Mouse (Mus musculus): Measurements from ENCODE around the gene Dst.

Dst gene

GRCm38 (mm10) chr1:33980420-33980819 lies 72.4 kb downstream of the Dst start:
- DNase-seq (ENCODE audit: low read depth, low spot score) = no peak

GRCm38 (mm10) chr1:33989643-33990042 lies 81.6 kb downstream of the Dst start:
- no peak for DNase-seq (ENCODE audit: low read depth, low spot score)

GRCm38 (mm10) chr1:33991067-33991466 lies 83.0 kb downstream of the Dst start:
- DNase-seq (ENCODE audit: low read depth, low spot score) = no peak

GRCm38 (mm10) chr1:33992810-33993209 lies 84.8 kb downstream of the Dst start:
- DNase-seq (ENCODE audit: low read depth, low spot score) = no peak

GRCm38 (mm10) chr1:33994201-33994600 lies 86.2 kb downstream of the Dst start:
- no peak for DNase-seq (ENCODE audit: low read depth, low spot score)

- no peak for DNase-seq (ENCODE audit: low read depth, low spot score)
Measured at GRCm38 (mm10) chr1:33995386-33995785, 87.4 kb downstream of the Dst start.

- DNase-seq (ENCODE audit: low read depth, low spot score) = no peak
Measured at GRCm38 (mm10) chr1:33996105-33996887, 88.3 kb downstream of the Dst start.

GRCm38 (mm10) chr1:34002321-34002720 lies 94.3 kb downstream of the Dst start:
- DNase-seq (ENCODE audit: low read depth, low spot score) = no peak

- no peak for DNase-seq (ENCODE audit: low read depth, low spot score)
Measured at GRCm38 (mm10) chr1:34002970-34003369, 94.9 kb downstream of the Dst start.

- DNase-seq (ENCODE audit: low read depth, low spot score) = no peak
Measured at GRCm38 (mm10) chr1:34005238-34005725, 97.3 kb downstream of the Dst start.

GRCm38 (mm10) chr1:34005726-34006638 lies 98.0 kb downstream of the Dst start:
- DNase-seq (ENCODE audit: low read depth, low spot score) = no peak

- DNase-seq (ENCODE audit: low read depth, low spot score) = no peak
Measured at GRCm38 (mm10) chr1:34006828-34007361, 98.9 kb downstream of the Dst start.

- no peak for DNase-seq (ENCODE audit: low read depth, low spot score)
Measured at GRCm38 (mm10) chr1:34007379-34007778, 99.4 kb downstream of the Dst start.

- no peak for DNase-seq (ENCODE audit: low read depth, low spot score)
Measured at GRCm38 (mm10) chr1:34011051-34011677, 103.1 kb downstream of the Dst start.

- DNase-seq (ENCODE audit: low read depth, low spot score) = no peak
Measured at GRCm38 (mm10) chr1:34011821-34012271, 103.8 kb downstream of the Dst start.

- DNase-seq (ENCODE audit: low read depth, low spot score) = no peak
Measured at GRCm38 (mm10) chr1:34013490-34013889, 105.5 kb downstream of the Dst start.

GRCm38 (mm10) chr1:34016780-34017179 lies 108.8 kb downstream of the Dst start:
- DNase-seq (ENCODE audit: low read depth, low spot score) = no peak

- DNase-seq (ENCODE audit: low read depth, low spot score) = no peak
Measured at GRCm38 (mm10) chr1:34017323-34017722, 109.3 kb downstream of the Dst start.

- DNase-seq (ENCODE audit: low read depth, low spot score) = no peak
Measured at GRCm38 (mm10) chr1:34020599-34020998, 112.6 kb downstream of the Dst start.

GRCm38 (mm10) chr1:34021574-34021973 lies 113.5 kb downstream of the Dst start:
- no peak for DNase-seq (ENCODE audit: low read depth, low spot score)

- no peak for DNase-seq (ENCODE audit: low read depth, low spot score)
Measured at GRCm38 (mm10) chr1:34023154-34023553, 115.1 kb downstream of the Dst start.

GRCm38 (mm10) chr1:34025879-34026278 lies 117.9 kb downstream of the Dst start:
- DNase-seq (ENCODE audit: low read depth, low spot score) = no peak

Measured in c-Kit-negative CD71-positive TER-119-positive erythroid progenitor cells, embryonic 14.5 days (primary cell).